Mouse (Mus musculus) bone marrow macrophage, adult 2 months (primary cell): ENCODE measurements around the gene Gm5475.

Experiments
- CTCF ChIP-seq: IDR thresholded peaks from 2 replicates; pipeline ENCODE4 v1.5.1; 2012; ENCODE audit warnings: low read depth, mild to moderate bottlenecking, low read length, moderate library complexity
- POLR2A ChIP-seq: IDR thresholded peaks from 2 replicates; pipeline ENCODE4 v1.6.1; 2012; ENCODE audit warnings: mild to moderate bottlenecking, low read depth, low read length, borderline replicate concordance

- TF ChIP-seq CTCF (no peak), POLR2A (no peak)
These were observed 42.3 kb upstream of the Gm5475 start for GRCm38 (mm10) chr15:100379658-100380057.
